Mouse (Mus musculus) limb, embryonic 11.5 days (tissue): Measurements from ENCODE around the gene Sytl3. TPM values are rescaled to one million over a fixed set of nuclear protein-coding genes. Genes with fewer than 3 reads are reported as not detected.
"Not testable (repeated sequence)": the region's sequence is repeated elsewhere in the genome, so short reads cannot be mapped to it uniquely, and the experiment has no call there.

ENCODE experiments used
- ATAC-seq: fragments of 200-750 bp; cut with Nextera tagmentation; 2 replicates; pipeline ENCODE4 v1.8.0; 2017; ENCODE audit warnings: low read depth; ENCODE audit not compliant: insufficient number of reproducible peaks, low FRiP score, low TSS enrichment
- DNase-seq: peaks from one replicate; pipeline ENCODE4 v3.0.0-alpha.2; 2015; ENCODE audit warnings: low spot score
- H3K27ac ChIP-seq: fragments of 300-500 bp; sonication (generic); replicated peaks from 2 replicates; pipeline ENCODE4 v1.5.1; 2014; ENCODE audit warnings: low read depth, mild to moderate bottlenecking, low read length
- H3K27me3 ChIP-seq: fragments of 300-500 bp; sonication (generic); 2 replicates; pipeline ENCODE4 v1.6.1; 2014; ENCODE audit warnings: mild to moderate bottlenecking, low read length, mixed read lengths; ENCODE audit not compliant: control insufficient read depth, insufficient read depth
- H3K36me3 ChIP-seq: fragments of 300-500 bp; sonication (generic); 2 replicates; pipeline ENCODE4 v1.6.1; 2014; ENCODE audit warnings: mild to moderate bottlenecking, low read length, moderate library complexity, mixed read lengths; ENCODE audit not compliant: control insufficient read depth, insufficient read depth
- H3K4me1 ChIP-seq: fragments of 300-500 bp; sonication (generic); 2 replicates; pipeline ENCODE4 v1.6.1; 2014; ENCODE audit warnings: low read length, mixed read lengths; ENCODE audit not compliant: control insufficient read depth, insufficient read depth
- H3K4me2 ChIP-seq: fragments of 300-500 bp; sonication (generic); 2 replicates; pipeline ENCODE4 v1.6.1; 2014; ENCODE audit warnings: low read depth, mild to moderate bottlenecking, moderate library complexity; ENCODE audit not compliant: severe bottlenecking
- H3K4me3 ChIP-seq: fragments of 300-500 bp; sonication (generic); 2 replicates; pipeline ENCODE4 v1.5.1; 2014; ENCODE audit warnings: low read depth, low read length
- H3K9ac ChIP-seq: fragments of 300-500 bp; sonication (generic); 2 replicates; pipeline ENCODE4 v1.6.1; 2014; ENCODE audit warnings: mild to moderate bottlenecking, low read length
- H3K9me3 ChIP-seq: fragments of 300-500 bp; sonication (generic); 2 replicates; pipeline ENCODE4 v1.6.1; 2016; ENCODE audit warnings: low read length; ENCODE audit not compliant: control insufficient read depth
- WGBS: fragments of 180-500 bp; shearing (Covaris S2); extraction: QIAGEN DNeasy Blood & Tissue Kit; methylation state at CpG from one replicate; pipeline ENCODE4 v1.1.7; 2014; 5-methylcytosine and 5-hydroxymethylcytosine counted together
- polyA plus RNA-seq: library from polyadenylated mRNA; unstranded; fragments of >200 nt; fragmentation: Nextera tagmentation; extraction: Ambion mirVana; gene quantifications from 2 replicates; pipeline ENCODE4 v1.2.1, GENCODE M21; 2014

Sytl3 gene
- polyA plus RNA-seq, 1 experiment from 2014 or later = not detected

DNA sequence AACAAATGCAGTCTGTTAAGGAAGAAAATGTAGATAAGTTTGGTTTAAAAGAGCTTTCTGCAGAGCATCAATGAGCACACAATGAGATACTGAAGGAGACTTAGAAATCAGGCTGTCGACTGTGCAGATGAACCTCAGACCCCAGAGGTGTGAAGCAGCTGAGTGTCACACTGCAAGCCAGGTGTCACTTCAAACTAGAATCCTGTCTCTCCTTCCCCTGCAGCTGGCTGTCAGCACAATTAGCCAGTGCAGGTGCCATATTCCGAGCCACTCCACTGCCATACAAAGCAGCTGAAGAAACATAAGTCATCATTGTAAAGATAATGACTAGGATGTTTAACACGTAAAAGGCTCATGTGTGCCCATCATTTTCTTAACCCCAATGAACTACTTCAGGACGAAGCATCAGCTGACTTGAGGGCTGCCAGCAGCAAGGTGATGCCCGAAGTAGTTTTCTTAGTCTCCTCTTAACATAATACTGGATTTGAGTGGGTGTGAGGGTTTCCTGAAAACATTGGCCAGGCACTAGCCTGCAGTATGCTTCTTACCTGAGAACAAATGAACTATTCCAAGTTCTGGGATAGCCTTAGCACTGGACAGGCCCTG is 5.4 kb upstream of the Sytl3 start:
- H3K9me3 ChIP-seq, ATAC-seq: not testable (repeated sequence)
- 89% methylated on average over 4 of the region's 5 CpGs for WGBS

DNA sequence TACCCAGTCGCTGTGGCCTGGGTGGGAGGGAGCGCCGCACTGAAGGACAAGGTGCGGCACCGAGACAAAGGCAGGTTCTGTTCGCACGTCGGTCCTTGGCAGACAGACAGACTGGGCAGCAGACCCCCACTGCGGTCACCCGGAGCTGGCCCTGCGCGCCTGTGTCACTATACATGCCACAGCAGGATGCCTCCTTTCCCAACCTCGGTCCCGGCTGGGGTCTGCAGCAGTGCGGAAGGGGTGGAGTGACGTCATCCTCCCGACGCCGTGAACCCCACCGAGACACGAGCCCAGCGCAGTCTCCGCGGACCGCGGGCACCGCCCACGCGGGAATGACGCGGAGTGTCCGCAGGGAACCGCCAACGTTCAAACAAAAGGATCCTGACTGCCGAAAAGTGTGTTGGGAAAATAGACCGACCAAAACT is 3.8 kb upstream of the Sytl3 start:
- peak overlapping the region; percentile 39 for H3K4me3 ChIP-seq
- H3K27me3 ChIP-seq, H3K36me3 ChIP-seq, H3K4me1 ChIP-seq, H3K9me3 ChIP-seq: not testable (repeated sequence)
- ATAC-seq = peak; percentile 80
- peak overlapping the region; percentile 31 for H3K4me2 ChIP-seq
- peak overlapping the region; percentile 30; the same call in 1 of the 2 replicates for H3K27ac ChIP-seq
- peak; percentile 89 for DNase-seq
- H3K9ac ChIP-seq = peak overlapping the region; percentile 63
- under 1% methylated on average over 34 of the region's 36 CpGs for WGBS

More for the DNA sequence above, 5.4 kb upstream of the Sytl3 start:
- H3K4me1 ChIP-seq, H3K4me3 ChIP-seq, H3K9ac ChIP-seq, H3K36me3 ChIP-seq, H3K27ac ChIP-seq, H3K4me2 ChIP-seq, DNase-seq, H3K27me3 ChIP-seq: not testable (repeated sequence)

DNA sequence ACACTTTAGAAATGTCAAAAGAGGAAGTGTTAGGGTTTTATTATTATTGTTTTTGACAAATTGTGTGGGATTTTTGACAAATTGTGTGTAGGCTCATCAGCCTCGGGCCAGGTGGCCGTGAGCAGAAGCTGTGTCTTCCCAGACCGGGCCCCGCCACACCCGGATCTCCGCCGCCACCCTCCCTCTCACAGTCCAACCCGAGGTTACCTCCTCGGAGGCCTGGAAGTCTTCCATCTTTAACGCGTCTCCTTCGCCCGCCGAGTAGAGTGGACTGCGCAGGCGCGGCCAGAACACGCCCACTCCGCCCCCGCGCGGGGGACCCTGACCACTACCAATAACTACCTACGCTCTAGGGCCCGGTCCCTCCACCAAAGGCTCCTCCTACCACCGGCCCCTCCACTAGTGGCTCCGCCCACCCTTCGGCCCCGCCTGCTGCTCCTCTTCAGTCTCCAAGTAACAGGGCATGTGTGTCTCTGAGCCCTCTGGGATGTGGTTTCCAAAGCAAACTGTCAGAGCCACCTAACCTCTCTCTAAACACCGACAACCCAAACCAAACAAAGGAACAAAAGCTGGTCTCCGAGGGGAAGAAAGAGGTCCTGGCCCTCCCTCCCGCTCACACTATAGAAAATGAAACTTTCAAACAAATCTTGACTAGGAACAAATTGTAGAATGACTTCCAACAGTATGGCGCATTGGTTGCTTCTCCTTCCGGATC is 3.2 kb upstream of the Sytl3 start, which contains the start of gene Dynlt1f:
Gene Dynlt1f, minus strand, starts transcription at position 334 of the 715 bp plus-strand sequence.
- 5% methylated on average over 19 of the region's 33 CpGs for WGBS
- not testable (repeated sequence) for H3K9me3 ChIP-seq, H3K36me3 ChIP-seq, H3K4me1 ChIP-seq, H3K27me3 ChIP-seq
- DNase-seq (peak; percentile 45), ATAC-seq (peak; percentile 92)
- Histone ChIP-seq H3K27ac (peak within 1 kb of the TSS; percentile 30; the same call in 1 of the 2 replicates), H3K4me3 (peak within 1 kb of the TSS; percentile 39), H3K9ac (peak within 1 kb of the TSS; percentile 63), H3K4me2 (peak within 1 kb of the TSS; percentile 31)

DNA sequence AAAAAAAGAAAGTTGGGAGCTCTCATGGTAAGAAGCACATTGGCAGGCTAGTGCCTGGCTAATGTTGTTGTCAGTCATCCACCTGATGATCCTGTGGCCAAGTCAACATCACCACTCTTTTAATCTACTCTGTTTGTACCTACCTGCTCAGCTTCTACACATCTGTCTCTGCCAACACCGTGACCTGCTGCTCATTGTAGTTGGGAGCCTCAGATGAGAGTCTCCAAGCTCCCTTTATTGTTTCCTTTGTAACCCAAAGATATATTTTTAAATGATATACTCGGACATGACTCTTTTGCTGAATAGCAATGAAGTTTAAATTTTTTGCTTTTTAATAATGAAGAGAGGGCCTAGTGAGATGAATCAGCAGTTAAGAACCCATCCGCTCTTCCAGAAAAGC is 2.4 kb upstream of the Sytl3 start:
- H3K4me1 ChIP-seq, H3K36me3 ChIP-seq, H3K4me3 ChIP-seq, H3K9me3 ChIP-seq, H3K27me3 ChIP-seq, H3K27ac ChIP-seq, ATAC-seq, H3K4me2 ChIP-seq, H3K9ac ChIP-seq, DNase-seq: not testable (repeated sequence)
- 100% methylated on average over 1 of the region's 3 CpGs for WGBS

DNA sequence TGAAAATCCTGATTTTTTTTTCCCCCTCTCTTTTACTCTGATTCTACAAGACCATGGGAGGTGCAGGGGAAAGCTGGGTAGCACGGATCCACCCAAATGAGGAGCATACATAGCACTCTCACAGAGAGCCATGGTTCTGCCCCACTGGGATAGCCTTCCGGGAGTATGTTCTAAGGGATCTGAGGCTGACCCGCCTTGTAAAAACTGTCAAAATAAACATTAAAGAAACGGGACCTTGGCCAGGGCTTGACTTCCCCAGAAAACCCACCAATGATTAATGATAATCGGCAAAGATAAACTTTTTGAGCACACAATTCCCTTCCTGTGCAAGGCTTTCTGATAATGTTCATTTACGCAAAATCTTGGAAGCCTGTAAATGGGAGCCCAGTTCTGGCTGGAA is 1.7 kb downstream of the Sytl3 start:
- not testable (repeated sequence) for H3K9ac ChIP-seq, H3K27me3 ChIP-seq, H3K4me3 ChIP-seq, H3K4me1 ChIP-seq, H3K4me2 ChIP-seq, ATAC-seq, H3K27ac ChIP-seq, H3K36me3 ChIP-seq, DNase-seq, H3K9me3 ChIP-seq
- WGBS = 66% methylated on average over 6 of the region's 6 CpGs

DNA sequence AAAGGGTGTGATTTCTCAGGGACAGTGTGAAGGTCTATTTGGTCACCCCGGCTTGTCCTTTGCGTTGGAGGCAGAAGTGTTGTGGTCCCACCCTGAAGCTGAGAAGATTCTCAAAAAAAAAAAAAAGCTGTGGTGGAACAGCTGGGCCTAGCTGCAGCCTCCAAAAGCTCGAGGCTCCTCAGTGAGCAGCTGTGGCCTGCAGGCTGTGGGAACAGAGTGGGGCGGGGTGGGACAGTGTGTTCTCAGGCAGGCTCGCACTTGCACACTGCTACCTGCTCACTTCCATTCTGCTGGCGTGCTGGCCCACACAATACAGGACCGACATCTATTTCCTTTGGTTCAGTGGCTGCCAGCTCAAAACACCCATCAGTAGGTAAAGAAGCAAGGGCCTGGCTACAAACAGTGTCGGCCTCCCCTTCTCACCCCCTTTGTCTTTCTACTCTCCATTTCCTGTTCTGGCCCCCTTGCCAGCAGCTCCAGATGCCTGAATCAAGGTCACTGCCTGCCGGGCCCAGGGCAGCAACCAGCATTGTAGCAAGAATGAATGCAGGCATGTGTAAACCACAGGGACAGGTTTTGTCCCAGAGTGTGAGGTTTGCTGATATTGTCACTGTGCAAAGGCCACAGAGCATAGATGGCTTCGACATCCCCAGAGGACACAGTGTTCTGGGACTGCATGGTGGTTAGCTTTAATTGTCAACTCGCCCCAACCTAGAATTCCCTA is 2.4 kb downstream of the Sytl3 start:
- H3K4me1 ChIP-seq, H3K9me3 ChIP-seq, ATAC-seq, H3K4me3 ChIP-seq, H3K27me3 ChIP-seq, H3K36me3 ChIP-seq, H3K27ac ChIP-seq, H3K9ac ChIP-seq, H3K4me2 ChIP-seq: not testable (repeated sequence)
- DNase-seq = peak; percentile 44
- 48% methylated on average over 9 of the region's 11 CpGs for WGBS

- DNase-seq, H3K4me1 ChIP-seq, H3K4me3 ChIP-seq, H3K27ac ChIP-seq, H3K27me3 ChIP-seq, H3K4me2 ChIP-seq, ATAC-seq, H3K36me3 ChIP-seq, H3K9me3 ChIP-seq, H3K9ac ChIP-seq: not testable (repeated sequence)
- 57% methylated on average over 3 of the region's 3 CpGs for WGBS
Measured at GRCm38 (mm10) chr17:6662840-6663239, 3.9 kb downstream of the Sytl3 start.

- H3K4me1 ChIP-seq, H3K9ac ChIP-seq, ATAC-seq, H3K36me3 ChIP-seq, H3K27ac ChIP-seq, H3K9me3 ChIP-seq, H3K4me2 ChIP-seq, H3K4me3 ChIP-seq, DNase-seq, H3K27me3 ChIP-seq: not testable (repeated sequence)
- 90% methylated on average over 4 of the region's 5 CpGs for WGBS
Measured at GRCm38 (mm10) chr17:6665389-6665788, 6.5 kb downstream of the Sytl3 start.
